Mouse (Mus musculus) heart, adult 11 months (tissue): ENCODE measurements around the gene Dydc2.

Source experiments
- DNase-seq: peaks from one replicate; pipeline ENCODE4 v3.0.0; 2022

Gene Dydc2

DNA sequence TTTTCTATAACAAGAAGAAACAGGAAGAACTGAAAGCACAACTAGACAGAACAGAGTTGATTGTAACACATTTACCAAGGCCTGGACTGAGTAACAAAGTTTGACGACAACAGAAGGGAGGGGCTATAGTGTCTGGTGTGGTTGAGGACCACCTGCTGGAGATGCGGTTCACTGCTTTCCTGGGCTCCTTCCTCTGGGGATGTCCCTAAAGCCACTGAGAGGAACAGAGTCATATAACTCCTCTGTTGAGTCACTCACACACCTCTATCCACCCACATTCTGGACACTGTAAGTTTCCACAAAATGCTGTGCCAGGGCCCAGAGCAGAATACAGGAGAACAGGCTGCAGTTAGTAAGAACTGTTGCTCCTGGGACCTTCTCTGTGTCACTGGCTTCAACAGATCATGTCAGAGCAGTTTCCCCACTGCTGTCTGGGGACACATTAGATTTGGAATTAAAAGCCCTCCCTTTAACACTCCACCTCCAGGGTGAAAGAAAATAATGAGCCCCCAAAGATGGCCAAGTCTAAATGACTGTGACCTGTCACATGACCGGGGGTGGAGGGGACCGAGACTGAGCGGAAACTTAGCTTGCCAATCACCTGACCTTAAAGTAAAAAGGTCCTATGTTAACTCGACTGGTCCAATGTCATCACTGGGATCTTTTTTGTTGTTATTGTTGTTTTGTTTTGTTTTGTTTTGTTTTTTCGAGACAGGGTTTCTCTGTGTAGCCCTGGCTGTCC lies 68.9 kb downstream of the Dydc2 start:
- peak; percentile 81 for DNase-seq
